ENCODE assay signal across 10 mouse cellular contexts in genomic region chr5:143031193-143031592, GRCm38 (mm10).
DNase-seq lines count a peak whose midpoint lies in the region; ATAC-seq and TF ChIP-seq lines count a peak whose summit lies in the region.
"Had no signal": no experiment of that assay in that cellular context is flagged by ENCODE, and none has a peak within 500 bp of the region (broad histone marks: within the 10 kb centered on the region; RNA-seq: fewer than 3 reads in every experiment).

No protein-coding gene starts in this region.

- peaks cover 19% of the 10 kb centered on the region for H3K36me3 ChIP-seq in hindbrain, embryonic 14.5 days (replicated peaks; ENCODE audit: control insufficient read depth, insufficient read depth)
- peaks cover 24% of the 10 kb centered on the region for H3K36me3 ChIP-seq in hindbrain, embryonic 12.5 days
- H3K36me3 ChIP-seq in lung, embryonic 16.5 days (ENCODE audit: control insufficient read depth, insufficient read depth, low read length), result peaks cover 14% of the 10 kb centered on the region
- H3K36me3 ChIP-seq in limb, embryonic 10.5 days, result peaks cover 53% of the 10 kb centered on the region
- peaks cover 12% of the 10 kb centered on the region for H3K36me3 ChIP-seq in neural tube, embryonic 15.5 days

- DNase-seq in hindbrain, embryonic 14.5 days (ENCODE audit: low spot score), result no peak
- no peak for DNase-seq in lung, postnatal 14 days
- no peak for DNase-seq in limb, embryonic 10.5 days (ENCODE audit: low spot score)
- no peak for DNase-seq in left cerebral cortex, adult 2 months (ENCODE audit: extremely low spot score in 1 of 2, low spot score in 2 of 2)
- DNase-seq: adrenal gland, postnatal 14 days; right cerebral cortex, postnatal 4 days had no signal

- H3K4me1 ChIP-seq in hindbrain, embryonic 14.5 days (replicated peaks; ENCODE audit: control insufficient read depth, insufficient read depth, low read length), result no peaks in the 10 kb centered on the region
- peaks cover 16% of the 10 kb centered on the region for H3K4me1 ChIP-seq in hindbrain, embryonic 12.5 days
- peaks cover 15% of the 10 kb centered on the region for H3K4me1 ChIP-seq in lung, embryonic 16.5 days (replicated peaks; ENCODE audit: control insufficient read depth, insufficient read depth, low read length)
- H3K4me1 ChIP-seq in limb, embryonic 10.5 days, result peaks cover 27% of the 10 kb centered on the region
- peaks cover 9% of the 10 kb centered on the region for H3K4me1 ChIP-seq in neural tube, embryonic 15.5 days

- 24% methylated on average over 4 of the region's 4 CpGs for WGBS in hindbrain, embryonic 14.5 days
- WGBS in hindbrain, embryonic 12.5 days, result 46% methylated on average over 4 of the region's 4 CpGs
- 25% methylated on average over 4 of the region's 4 CpGs for WGBS in lung, embryonic 16.5 days
- WGBS in limb, embryonic 10.5 days, result 61% methylated on average over 4 of the region's 4 CpGs
- 16% methylated on average over 4 of the region's 4 CpGs for WGBS in neural tube, embryonic 15.5 days

- H3K4me2 ChIP-seq in hindbrain, embryonic 14.5 days (replicated peaks), result no peak overlapping the region
- H3K4me2 ChIP-seq in hindbrain, embryonic 12.5 days (replicated peaks), result no peak overlapping the region
- H3K4me2 ChIP-seq in lung, embryonic 16.5 days (ENCODE audit: low read depth, low read length), result no peak overlapping the region
- H3K4me2 ChIP-seq in neural tube, embryonic 15.5 days, result no peak overlapping the region
- H3K4me2 ChIP-seq: liver, embryonic 12.5 days had no signal

- no peak for TF ChIP-seq CTCF in left cerebral cortex, adult 2 months (IDR thresholded peaks at IDR 0.05)

- no peak for ATAC-seq in hindbrain, embryonic 14.5 days (ENCODE audit: low FRiP score)
- ATAC-seq in hindbrain, embryonic 12.5 days (ENCODE audit: low FRiP score), result no peak
- peak; percentile 87 for ATAC-seq in lung, embryonic 16.5 days (ENCODE audit: low read depth)
- ATAC-seq in neural tube, embryonic 15.5 days (ENCODE audit: low FRiP score), result no peak
- ATAC-seq: liver, embryonic 12.5 days had no signal

- intact Hi-C loops in left cerebral cortex, adult 2 months (cut with DNase I), result no loop called here

- no peak overlapping the region for H3K9ac ChIP-seq in hindbrain, embryonic 14.5 days
- H3K9ac ChIP-seq in hindbrain, embryonic 12.5 days, result no peak overlapping the region
- no peak overlapping the region for H3K9ac ChIP-seq in lung, embryonic 16.5 days (ENCODE audit: low read length)
- H3K9ac ChIP-seq in neural tube, embryonic 15.5 days (replicated peaks), result no peak overlapping the region
- H3K9ac ChIP-seq: liver, embryonic 12.5 days had no signal

- H3K9me3 ChIP-seq in hindbrain, embryonic 14.5 days (ENCODE audit: control insufficient read depth, low read length), result no peaks in the 10 kb centered on the region
- H3K9me3 ChIP-seq in hindbrain, embryonic 12.5 days (replicated peaks), result no peaks in the 10 kb centered on the region
- no peaks in the 10 kb centered on the region for H3K9me3 ChIP-seq in lung, embryonic 16.5 days (ENCODE audit: control insufficient read depth, low read length)
- H3K9me3 ChIP-seq in limb, embryonic 10.5 days (replicated peaks), result no peaks in the 10 kb centered on the region
- no peaks in the 10 kb centered on the region for H3K9me3 ChIP-seq in neural tube, embryonic 15.5 days (replicated peaks)
- H3K9me3 ChIP-seq: liver, embryonic 12.5 days had no signal

- no peaks in the 10 kb centered on the region for H3K27me3 ChIP-seq in hindbrain, embryonic 14.5 days (ENCODE audit: control insufficient read depth, insufficient read depth, low read length)
- H3K27me3 ChIP-seq in hindbrain, embryonic 12.5 days, result no peaks in the 10 kb centered on the region
- H3K27me3 ChIP-seq in lung, embryonic 16.5 days (ENCODE audit: control insufficient read depth, insufficient read depth, low read depth, low read length), result no peaks in the 10 kb centered on the region
- no peaks in the 10 kb centered on the region for H3K27me3 ChIP-seq in limb, embryonic 10.5 days (ENCODE audit: low read depth, poor library complexity, severe bottlenecking)
- H3K27me3 ChIP-seq in neural tube, embryonic 15.5 days (replicated peaks), result no peaks in the 10 kb centered on the region
- H3K27me3 ChIP-seq: liver, embryonic 12.5 days had no signal

- 0 out of 2 replicates have a peak overlapping the region, but pooled peaks have one; percentile 14 for H3K27ac ChIP-seq in hindbrain, embryonic 14.5 days
- no peak overlapping the region for H3K27ac ChIP-seq in hindbrain, embryonic 12.5 days
- peak overlapping the region; percentile 82 for H3K27ac ChIP-seq in lung, embryonic 16.5 days (ENCODE audit: low read length)
- H3K27ac ChIP-seq in limb, embryonic 10.5 days, result peak overlapping the region; percentile 70
- H3K27ac ChIP-seq in neural tube, embryonic 15.5 days (replicated peaks), result peak overlapping the region; percentile 58; the same call in 1 of the 2 replicates
- H3K27ac ChIP-seq in left cerebral cortex, adult 2 months, result no peak overlapping the region
- H3K27ac ChIP-seq: liver, embryonic 12.5 days had no signal

- H3K4me3 ChIP-seq in hindbrain, embryonic 14.5 days (replicated peaks; ENCODE audit: low read length), result no peak overlapping the region
- H3K4me3 ChIP-seq in hindbrain, embryonic 12.5 days, result no peak overlapping the region
- H3K4me3 ChIP-seq in lung, embryonic 16.5 days (ENCODE audit: low read length), result no peak overlapping the region
- H3K4me3 ChIP-seq in limb, embryonic 10.5 days, result no peak overlapping the region
- no peak overlapping the region for H3K4me3 ChIP-seq in neural tube, embryonic 15.5 days (replicated peaks)
- H3K4me3 ChIP-seq in left cerebral cortex, adult 2 months, result no peak overlapping the region
- H3K4me3 ChIP-seq: liver, embryonic 12.5 days had no signal

Comparison
In these comparisons a context has a peak if more than half of its experiments do, and no peak if none do; other contexts are left out.
1. H3K27ac ChIP-seq: peak in hindbrain, embryonic 14.5 days (single experiment), lung, embryonic 16.5 days (single experiment), limb, embryonic 10.5 days (single experiment) and neural tube, embryonic 15.5 days (single experiment); none in hindbrain, embryonic 12.5 days (single experiment) and left cerebral cortex, adult 2 months (single experiment).